Mouse (Mus musculus) heart, postnatal 0 days (tissue): ENCODE results near the gene Myo16.

Experiments
- CTCF ChIP-seq: IDR thresholded peaks from 2 replicates; pipeline ENCODE4 v1.5.1; 2016; ENCODE audit warnings: antibody characterized with exemption, control low read depth, low read depth
- EP300 ChIP-seq: IDR thresholded peaks from 2 replicates; pipeline ENCODE4 v1.6.1; 2016; ENCODE audit warnings: antibody characterized with exemption, low read depth

- TF ChIP-seq CTCF (no peak), EP300 (no peak)
Measured at GRCm38 (mm10) chr8:10350451-10350850, 196.7 kb downstream of the Myo16 start.
